Mouse (Mus musculus): Measurements from ENCODE around the gene Dab2. TPM values are rescaled to one million over a fixed set of nuclear protein-coding genes. Genes with fewer than 3 reads are reported as not detected.

Dab2 gene
- polyA plus RNA-seq, 1 experiment from 2014 or later, result 506 TPM

GRCm38 (mm10) chr15:6438685-6439084 lies 139.1 kb downstream of the Dab2 start:
- Histone ChIP-seq H3K79me2 (ENCODE audit: inconsistent target) (no peaks in the 10 kb centered on the region), H3K36me3 (ENCODE audit: inconsistent target) (peaks cover 63% of the 10 kb centered on the region), H3K4me3 (ENCODE audit: inconsistent target) (no peak overlapping the region), H3K27ac (no peak overlapping the region)
- WGBS (ENCODE audit: missing documents), result 95% methylated on average over 3 of the region's 3 CpGs

GRCm38 (mm10) chr15:6444452-6444851 lies 144.9 kb downstream of the Dab2 start:
- H3K27ac ChIP-seq, result no peak overlapping the region
- 100% methylated on average over 2 of the region's 2 CpGs for WGBS (ENCODE audit: missing documents)
- no peaks in the 10 kb centered on the region for H3K79me2 ChIP-seq (ENCODE audit: inconsistent target)
- H3K4me3 ChIP-seq (ENCODE audit: inconsistent target), result no peak overlapping the region
- H3K36me3 ChIP-seq (ENCODE audit: inconsistent target), result peaks cover 5% of the 10 kb centered on the region; the same call in 1 of the 2 replicates

DNA sequence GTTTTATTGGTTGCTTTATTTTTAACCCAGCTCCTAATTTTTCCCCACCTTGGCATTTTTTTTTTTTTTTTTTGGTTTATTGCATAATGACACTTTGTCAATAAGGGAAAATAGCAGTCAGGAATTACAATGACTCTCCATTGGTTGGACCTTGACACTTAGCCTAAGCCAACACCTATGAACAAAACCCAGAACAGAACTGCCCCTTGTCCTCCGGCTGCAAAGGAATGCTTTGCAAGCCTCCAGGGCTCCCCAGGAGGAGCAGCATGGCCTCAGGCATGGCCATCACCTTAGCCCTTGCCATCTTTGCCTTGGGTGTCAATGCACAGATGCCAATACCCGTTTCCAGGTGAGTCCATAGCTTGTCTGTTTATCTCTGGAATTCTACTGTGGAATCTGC lies 145.5 kb downstream of the Dab2 start, which contains the start of gene C9:
TSS of gene C9 (plus strand) at position 193 of the 400 bp plus-strand sequence.
- no peak within 1 kb of the TSS for H3K4me3 ChIP-seq (ENCODE audit: inconsistent target)
- H3K79me2 ChIP-seq (ENCODE audit: inconsistent target), result no peaks in the 10 kb centered on the region
- H3K36me3 ChIP-seq (ENCODE audit: inconsistent target), result no peaks in the 10 kb centered on the region
- 97% methylated on average over 2 of the region's 2 CpGs for whole genome bisulfite sequencing (ENCODE audit: missing documents)
- no peak within 1 kb of the TSS for H3K27ac ChIP-seq

GRCm38 (mm10) chr15:6446181-6446580 lies 146.6 kb downstream of the Dab2 start:
- H3K4me3 ChIP-seq (ENCODE audit: inconsistent target), result no peak overlapping the region
- no peaks in the 10 kb centered on the region for H3K79me2 ChIP-seq (ENCODE audit: inconsistent target)
- 100% methylated on average over 1 of the region's 1 CpGs for WGBS (ENCODE audit: missing documents)
- H3K27ac ChIP-seq, result no peak overlapping the region
- no peaks in the 10 kb centered on the region for H3K36me3 ChIP-seq (ENCODE audit: inconsistent target)

DNA sequence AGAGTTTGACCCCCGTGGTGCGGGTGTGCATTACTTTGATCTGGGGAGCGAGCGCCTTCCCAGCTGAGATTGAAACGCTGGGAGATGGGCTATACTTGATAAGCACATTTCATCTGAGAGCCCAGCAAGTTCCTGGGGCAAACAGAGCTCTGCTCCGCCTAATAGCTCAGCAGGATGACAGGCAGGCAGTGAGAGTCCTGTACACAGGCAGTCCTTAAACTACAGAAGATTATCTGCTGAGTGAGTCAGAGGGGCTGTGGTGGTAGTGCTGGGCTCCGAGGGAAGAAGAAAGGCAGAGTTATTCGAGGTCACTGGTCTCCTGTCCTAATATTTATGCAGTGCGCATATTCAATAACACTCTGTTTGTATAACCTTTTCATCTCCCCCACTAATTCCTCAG lies 149.3 kb downstream of the Dab2 start:
- WGBS (ENCODE audit: missing documents), result 85% methylated on average over 9 of the region's 9 CpGs
- no peaks in the 10 kb centered on the region for H3K79me2 ChIP-seq (ENCODE audit: inconsistent target)

GRCm38 (mm10) chr15:6454461-6454860 lies 154.9 kb downstream of the Dab2 start:
- Histone ChIP-seq H3K79me2 (ENCODE audit: inconsistent target) (no peaks in the 10 kb centered on the region), H3K27ac (no peak overlapping the region), H3K36me3 (ENCODE audit: inconsistent target) (no peaks in the 10 kb centered on the region), H3K4me3 (ENCODE audit: inconsistent target) (no peak overlapping the region)
- 94% methylated on average over 2 of the region's 2 CpGs for WGBS (ENCODE audit: missing documents)

More for the DNA sequence above, 149.3 kb downstream of the Dab2 start:
- H3K4me3 ChIP-seq (ENCODE audit: inconsistent target), result no peak overlapping the region
- no peaks in the 10 kb centered on the region for H3K36me3 ChIP-seq (ENCODE audit: inconsistent target)
- no peak overlapping the region for H3K27ac ChIP-seq

GRCm38 (mm10) chr15:6461381-6461780 lies 161.8 kb downstream of the Dab2 start:
- H3K4me3 ChIP-seq (ENCODE audit: inconsistent target), result no peak overlapping the region
- WGBS (ENCODE audit: missing documents), result 91% methylated on average over 8 of the region's 8 CpGs
- no peaks in the 10 kb centered on the region for H3K36me3 ChIP-seq (ENCODE audit: inconsistent target)
- H3K79me2 ChIP-seq (ENCODE audit: inconsistent target), result no peaks in the 10 kb centered on the region
- H3K27ac ChIP-seq, result no peak overlapping the region

GRCm38 (mm10) chr15:6463361-6463923 lies 163.9 kb downstream of the Dab2 start:
- Histone ChIP-seq H3K4me3 (ENCODE audit: inconsistent target) (no peak overlapping the region), H3K36me3 (ENCODE audit: inconsistent target) (no peaks in the 10 kb centered on the region), H3K79me2 (ENCODE audit: inconsistent target) (no peaks in the 10 kb centered on the region), H3K27ac (no peak overlapping the region)
- 92% methylated on average over 3 of the region's 3 CpGs for WGBS (ENCODE audit: missing documents)

- 91% methylated on average over 10 of the region's 10 CpGs for WGBS (ENCODE audit: missing documents)
- Histone ChIP-seq H3K79me2 (ENCODE audit: inconsistent target) (no peaks in the 10 kb centered on the region), H3K4me3 (ENCODE audit: inconsistent target) (no peak overlapping the region), H3K36me3 (ENCODE audit: inconsistent target) (no peaks in the 10 kb centered on the region), H3K27ac (no peak overlapping the region)
These were observed 167.4 kb downstream of the Dab2 start for GRCm38 (mm10) chr15:6466995-6467394.

- Histone ChIP-seq H3K36me3 (ENCODE audit: inconsistent target) (no peaks in the 10 kb centered on the region), H3K79me2 (ENCODE audit: inconsistent target) (no peaks in the 10 kb centered on the region), H3K4me3 (ENCODE audit: inconsistent target) (no peak overlapping the region), H3K27ac (no peak overlapping the region)
- WGBS (ENCODE audit: missing documents), result 89% methylated on average over 1 of the region's 1 CpGs
These were observed 169.3 kb downstream of the Dab2 start for GRCm38 (mm10) chr15:6468845-6469244.

DNA sequence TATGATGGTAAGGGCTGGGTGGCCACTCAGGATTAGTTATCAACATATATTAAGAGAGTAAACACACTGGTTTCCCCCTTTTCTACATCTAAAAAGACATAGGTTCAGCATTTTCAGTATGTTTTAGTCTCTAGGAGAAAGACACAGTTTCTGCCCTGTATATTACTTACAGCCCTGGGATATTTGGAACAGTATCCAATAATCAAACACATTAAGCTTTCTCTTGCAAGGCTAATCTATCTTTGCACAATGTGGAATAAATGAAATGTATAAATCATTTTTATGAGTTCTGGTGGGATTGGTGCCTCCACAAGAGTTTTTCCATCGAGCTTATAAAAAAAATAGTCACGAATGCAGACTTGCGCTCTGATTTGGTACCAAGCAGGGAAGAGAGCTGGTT lies 169.8 kb downstream of the Dab2 start:
- Histone ChIP-seq H3K27ac (no peak overlapping the region), H3K4me3 (ENCODE audit: inconsistent target) (no peak overlapping the region), H3K79me2 (ENCODE audit: inconsistent target) (no peaks in the 10 kb centered on the region), H3K36me3 (ENCODE audit: inconsistent target) (no peaks in the 10 kb centered on the region)
- WGBS (ENCODE audit: missing documents), result 100% methylated on average over 3 of the region's 3 CpGs

DNA sequence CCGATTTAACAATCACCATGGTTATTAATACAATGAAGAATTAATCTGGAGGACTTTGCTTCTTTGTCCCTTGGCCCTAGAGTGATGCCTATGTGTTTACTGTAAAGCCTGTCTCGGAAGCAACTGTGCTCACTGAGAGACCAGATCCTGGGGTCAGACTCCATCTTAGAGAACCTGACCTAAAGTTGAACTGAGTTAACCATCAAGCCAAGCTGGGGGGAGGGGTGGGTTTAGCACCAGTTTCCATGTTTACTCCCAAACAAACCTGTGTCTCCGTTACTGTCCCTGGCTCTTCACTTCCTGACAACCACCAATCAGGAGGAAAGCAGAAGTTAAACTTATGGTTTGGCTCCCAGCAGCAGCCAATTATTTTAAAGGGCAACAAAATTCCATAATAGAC lies 184.0 kb downstream of the Dab2 start:
- Histone ChIP-seq H3K27ac (no peak overlapping the region), H3K4me3 (ENCODE audit: inconsistent target) (no peak overlapping the region), H3K79me2 (ENCODE audit: inconsistent target) (no peaks in the 10 kb centered on the region), H3K36me3 (ENCODE audit: inconsistent target) (no peaks in the 10 kb centered on the region)
- WGBS (ENCODE audit: missing documents), result 86% methylated on average over 3 of the region's 3 CpGs

Other genes with a start within 250 kb of the Dab2 start
- not detected in 3 replicates for gene C9, start 145.5 kb downstream of the Dab2 start, polyA plus RNA-seq (2018)
- gene Fyb, start 223.1 kb downstream of the Dab2 start, polyA plus RNA-seq (2018), result 370 to 786 TPM (median 465 TPM) in 3 replicates